Comparison of ENCODE assay signal across 26 mouse cellular contexts in genomic region chr7:78904175-78904574, GRCm38 (mm10). TPM values are rescaled to one million over a fixed set of nuclear protein-coding genes. Genes with fewer than 3 reads are reported as not detected.
A peak's percentile ranks its signal among the peaks of the same experiment; 100 is the strongest.
DNase-seq lines count a peak whose midpoint lies in the region; ATAC-seq lines count a peak whose summit lies in the region.
"Had no signal": no experiment of that assay in that cellular context is flagged by ENCODE, and none has a peak within 500 bp of the region (broad histone marks: within the 10 kb centered on the region; RNA-seq: fewer than 3 reads in every experiment).

No protein-coding gene starts in this region.

- WGBS in forebrain, embryonic 13.5 days: 91% methylated on average over 2 of the region's 2 CpGs

- H3K4me2 ChIP-seq in forebrain, embryonic 13.5 days: no peak overlapping the region
- H3K4me2 ChIP-seq: embryonic facial prominence, embryonic 12.5 days; embryonic facial prominence, embryonic 15.5 days; forebrain, embryonic 15.5 days; heart, embryonic 12.5 days; heart, embryonic 15.5 days; hindbrain, embryonic 13.5 days had no signal

- H3K27me3 ChIP-seq in forebrain, embryonic 13.5 days: no peaks in the 10 kb centered on the region
- H3K27me3 ChIP-seq: CH12.LX; embryonic facial prominence, embryonic 12.5 days; embryonic facial prominence, embryonic 15.5 days; forebrain, embryonic 15.5 days; heart, embryonic 12.5 days; heart, embryonic 15.5 days; hindbrain, embryonic 13.5 days had no signal

- no peak for ATAC-seq in forebrain, embryonic 13.5 days
- ATAC-seq: forebrain, embryonic 15.5 days; hindbrain, embryonic 16.5 days had no signal

- H3K9me3 ChIP-seq in forebrain, embryonic 13.5 days (replicated peaks): no peaks in the 10 kb centered on the region
- H3K9me3 ChIP-seq: embryonic facial prominence, embryonic 12.5 days; embryonic facial prominence, embryonic 15.5 days; forebrain, embryonic 15.5 days; heart, embryonic 12.5 days; heart, embryonic 15.5 days; hindbrain, embryonic 10.5 days; hindbrain, embryonic 13.5 days had no signal

- H3K9ac ChIP-seq in forebrain, embryonic 13.5 days: no peak overlapping the region
- H3K9ac ChIP-seq: embryonic facial prominence, embryonic 12.5 days; embryonic facial prominence, embryonic 15.5 days; forebrain, embryonic 15.5 days; heart, embryonic 12.5 days; heart, embryonic 15.5 days; hindbrain, embryonic 13.5 days had no signal

- no peaks in the 10 kb centered on the region for H3K4me1 ChIP-seq in forebrain, embryonic 13.5 days
- H3K4me1 ChIP-seq: embryonic facial prominence, embryonic 12.5 days; embryonic facial prominence, embryonic 15.5 days; forebrain, embryonic 15.5 days; heart, embryonic 12.5 days; heart, embryonic 15.5 days; hindbrain, embryonic 10.5 days; hindbrain, embryonic 13.5 days had no signal

- H3K36me3 ChIP-seq in forebrain, embryonic 13.5 days (ENCODE audit: poor library complexity, severe bottlenecking): peaks cover 61% of the 10 kb centered on the region

- no peak overlapping the region for H3K27ac ChIP-seq in forebrain, embryonic 13.5 days
- H3K27ac ChIP-seq: embryonic facial prominence, embryonic 12.5 days; embryonic facial prominence, embryonic 15.5 days; forebrain, embryonic 15.5 days; heart, embryonic 15.5 days; hindbrain, embryonic 10.5 days; hindbrain, embryonic 13.5 days had no signal

- peak; percentile 24 to 44 for DNase-seq in lung, adult 18-20 months
- no peak for DNase-seq in lung, postnatal 4 days
- DNase-seq in lung, postnatal 36 days: peak; percentile 23
- no peak for DNase-seq in lung, postnatal 14 days
- peak; percentile 56 for DNase-seq in 3134 (ENCODE audit: extremely low read depth, insufficient read length, low spot score)
- DNase-seq: adrenal gland, adult 2 months; adrenal gland, postnatal 14 days; B cell, adult 2 months; cerebellum, adult 11 months; cerebellum, adult 2 months; cerebellum, adult 9-11 months; cerebellum, postnatal 25 days; gastrocnemius, postnatal 25 days; heart, adult 18-20 months; heart, postnatal 10 days; heart, postnatal 36 days had no signal

- no peak overlapping the region for H3K4me3 ChIP-seq in forebrain, embryonic 13.5 days
- H3K4me3 ChIP-seq: embryonic facial prominence, embryonic 12.5 days; embryonic facial prominence, embryonic 15.5 days; forebrain, embryonic 15.5 days; heart, embryonic 12.5 days; heart, embryonic 15.5 days; hindbrain, embryonic 10.5 days; hindbrain, embryonic 13.5 days had no signal

RNA-seq across cellular contexts. Expression of gene Aen, which starts 8.5 kb away (rescaled TPM):
- 57.2 and 61.5 TPM in 2 replicates for polyA plus RNA-seq in forebrain, embryonic 13.5 days (2015; fragmentation: Nextera tagmentation; extraction: Ambion mirVana)

RNA-seq across cellular contexts. Expression of gene Isg20, which starts 9.0 kb away (rescaled TPM):
- polyA plus RNA-seq in forebrain, embryonic 13.5 days (2015; fragmentation: Nextera tagmentation; extraction: Ambion mirVana): 0.52 TPM in 1 of 2 replicates, not detected in the other

RNA-seq across cellular contexts. Expression of gene Det1, which starts 57.1 kb away (rescaled TPM):
- polyA plus RNA-seq in forebrain, embryonic 13.5 days (2015; fragmentation: Nextera tagmentation; extraction: Ambion mirVana): 19.0 and 21.0 TPM in 2 replicates

Comparison
In these comparisons a context has a peak if more than half of its experiments do, and no peak if none do; other contexts are left out.
1. DNase-seq: peak in lung, adult 18-20 months (2 of 2), lung, postnatal 36 days (single experiment) and 3134 (single experiment); none in lung, postnatal 4 days (0 of 2) and lung, postnatal 14 days (single experiment).